Mouse (Mus musculus) skeletal muscle tissue, adult 2 months (tissue): ENCODE data around the gene Padi3.

Source experiments
- DNase-seq: peaks from one replicate; pipeline ENCODE4 v3.0.0-alpha.2; 2012; ENCODE audit warnings: low read depth, low spot score

The Padi3 gene

GRCm38 (mm10) chr4:140810458-140811260, at the start of gene Padi3:
Padi3 (minus strand) TSS chr4:140810648.
- no peak for DNase-seq

DNA sequence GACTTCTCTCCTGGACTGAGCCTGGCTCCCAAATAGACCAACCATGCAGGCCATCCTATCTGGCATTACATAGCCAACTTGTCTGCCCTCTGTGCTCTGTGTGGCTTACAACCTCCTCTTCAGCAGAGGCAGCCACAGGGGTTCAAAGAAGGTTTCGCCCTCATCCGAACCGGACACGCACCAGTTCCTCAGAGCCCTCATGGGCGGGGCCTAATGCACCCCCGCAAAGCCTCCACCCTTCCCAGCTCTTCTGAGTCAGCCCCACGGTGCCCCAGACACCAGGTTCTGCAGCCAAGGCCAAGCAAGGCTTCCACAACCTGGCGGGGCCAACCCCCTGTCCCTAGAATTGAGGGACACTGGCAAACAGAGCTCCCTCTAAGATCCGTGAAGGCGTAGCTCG, 48.8 kb upstream of the Padi3 start:
- no peak for DNase-seq

DNA sequence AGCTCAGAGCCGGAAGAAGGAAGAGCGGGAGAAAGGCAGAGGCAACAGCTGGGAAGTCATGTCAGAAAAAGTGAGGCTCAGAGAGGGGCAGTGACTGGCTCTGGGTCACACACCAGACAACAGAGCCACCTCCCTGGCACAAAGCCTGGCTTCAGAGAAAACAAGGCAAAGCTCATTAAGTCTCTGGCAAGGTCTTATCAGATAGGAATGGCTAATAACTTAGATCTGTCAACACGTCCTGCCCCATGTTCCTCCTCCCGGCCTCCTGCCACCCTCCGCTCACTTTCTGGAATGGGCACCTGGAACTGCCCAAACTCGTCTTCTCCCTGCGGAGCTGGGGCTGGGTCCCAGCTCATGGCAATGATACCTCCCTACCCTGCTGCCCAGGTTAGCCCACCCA, 47.4 kb upstream of the Padi3 start:
- no peak for DNase-seq

- DNase-seq: no peak
Measured at GRCm38 (mm10) chr4:140857041-140857440, 46.6 kb upstream of the Padi3 start.

GRCm38 (mm10) chr4:140855151-140855550, 44.7 kb upstream of the Padi3 start:
- DNase-seq: no peak

DNA sequence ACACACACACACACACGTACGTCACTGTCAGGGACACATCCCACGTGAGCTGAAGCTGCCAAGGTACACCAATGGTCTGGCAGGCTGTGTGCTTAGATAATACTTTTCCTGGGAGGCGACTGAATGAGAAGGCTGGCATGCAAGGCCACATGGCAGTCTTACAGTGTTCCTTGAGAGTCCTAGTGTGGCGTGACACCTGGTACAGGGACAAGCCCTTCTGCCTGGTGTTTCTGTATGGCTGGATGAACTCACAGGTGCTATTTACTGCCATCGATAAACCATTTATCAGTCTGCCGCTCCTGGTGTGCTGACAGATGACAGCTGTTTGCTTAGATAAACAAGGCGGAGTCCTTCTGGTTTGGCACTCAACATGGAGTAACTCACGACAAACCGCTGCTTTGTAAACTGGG, 44.0 kb upstream of the Padi3 start:
- DNase-seq: peak; percentile 26

DNA sequence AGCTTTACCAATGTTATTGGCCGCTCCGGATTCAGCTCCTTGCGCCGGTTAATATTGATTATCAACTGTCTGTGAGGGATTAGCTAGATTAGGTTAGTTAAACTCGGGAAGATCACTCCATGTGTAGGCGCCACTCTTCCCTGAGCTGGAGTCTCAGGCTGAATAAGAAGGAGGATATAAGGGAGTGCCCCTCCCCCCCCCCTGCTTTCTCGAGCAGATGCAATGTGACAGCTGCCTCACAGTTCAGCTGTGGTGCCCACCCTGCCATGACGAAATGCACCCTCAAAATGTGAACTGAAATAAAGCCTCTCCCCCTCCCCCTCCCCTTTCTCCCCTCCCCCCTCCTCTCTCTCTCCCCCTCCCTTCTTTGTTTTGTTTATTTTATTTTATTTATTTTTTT, 43.2 kb upstream of the Padi3 start:
- no peak for DNase-seq

DNA sequence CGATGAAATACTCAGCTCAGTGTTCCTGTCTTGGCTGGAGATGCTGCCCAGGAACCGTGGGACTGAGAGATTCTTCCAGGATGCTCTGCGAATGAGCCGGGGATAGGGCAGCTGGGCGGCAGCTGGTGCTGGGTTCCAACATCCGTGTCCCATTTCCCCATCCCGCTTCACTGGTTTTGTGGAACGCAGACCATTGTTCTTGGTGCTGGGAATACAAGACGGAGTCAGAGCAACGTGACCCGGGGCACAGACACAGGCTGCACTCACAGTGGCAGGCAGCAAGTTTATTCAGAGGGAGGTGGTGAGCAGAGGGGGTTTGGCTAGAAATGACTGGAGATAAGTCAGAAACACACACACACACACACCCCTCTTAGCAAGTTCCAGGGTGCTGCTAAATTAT, 38.9 kb upstream of the Padi3 start:
- no peak for DNase-seq

- DNase-seq: no peak
Measured at GRCm38 (mm10) chr4:140845666-140846065, 35.2 kb upstream of the Padi3 start, which contains the start of gene Padi1. Padi1 (minus strand) TSS chr4:140845778.

DNA sequence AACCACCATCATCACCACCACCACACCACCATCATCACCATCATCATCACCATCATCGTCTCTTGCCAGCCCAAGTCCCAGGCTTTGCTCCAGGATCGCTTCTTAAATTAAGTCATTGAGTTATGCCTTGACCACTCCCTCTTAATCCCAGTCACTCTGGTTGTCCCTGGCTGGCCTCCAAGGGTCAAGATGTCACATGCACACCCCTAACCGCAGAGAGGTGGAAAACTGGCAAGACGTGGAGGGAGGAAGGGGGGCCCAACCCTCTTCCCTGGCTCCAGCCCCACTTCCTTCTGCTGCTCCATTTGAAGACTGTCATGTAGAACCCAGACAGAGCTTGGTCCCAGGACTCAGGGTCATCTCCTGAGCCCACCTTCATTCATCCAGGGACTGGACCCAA, 34.5 kb upstream of the Padi3 start:
- DNase-seq: no peak

DNA sequence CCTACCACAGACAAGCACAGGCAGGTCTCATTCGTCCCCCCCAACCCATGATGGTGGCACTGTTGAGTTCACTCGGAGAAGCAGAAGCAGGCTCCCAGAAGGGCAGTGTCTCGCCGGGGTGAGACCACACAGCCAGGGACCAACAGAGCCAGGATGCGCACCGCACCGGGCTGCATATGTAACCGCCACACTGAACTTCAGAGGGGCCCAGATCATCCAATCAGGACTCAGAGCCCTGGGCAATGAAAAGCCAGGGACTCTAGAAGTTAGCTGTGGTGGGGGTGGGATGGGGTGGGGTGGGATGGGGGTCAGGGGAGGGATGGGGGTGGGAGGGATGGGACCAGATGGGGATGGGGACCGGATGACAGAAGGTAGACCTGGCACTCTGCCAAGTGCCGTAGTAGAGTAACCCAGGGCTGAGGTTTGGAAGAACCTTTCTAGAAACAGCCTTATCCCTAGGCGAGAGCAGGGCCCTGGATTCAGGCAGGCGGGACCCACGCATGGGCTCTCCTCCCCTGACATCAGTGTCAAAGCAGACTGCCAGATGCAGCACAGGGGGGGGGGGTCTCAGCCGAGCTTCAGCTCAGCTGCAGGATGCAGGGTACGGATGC, 33.3 kb upstream of the Padi3 start:
- no peak for DNase-seq

GRCm38 (mm10) chr4:140842909-140843308, 32.5 kb upstream of the Padi3 start:
- no peak for DNase-seq

DNA sequence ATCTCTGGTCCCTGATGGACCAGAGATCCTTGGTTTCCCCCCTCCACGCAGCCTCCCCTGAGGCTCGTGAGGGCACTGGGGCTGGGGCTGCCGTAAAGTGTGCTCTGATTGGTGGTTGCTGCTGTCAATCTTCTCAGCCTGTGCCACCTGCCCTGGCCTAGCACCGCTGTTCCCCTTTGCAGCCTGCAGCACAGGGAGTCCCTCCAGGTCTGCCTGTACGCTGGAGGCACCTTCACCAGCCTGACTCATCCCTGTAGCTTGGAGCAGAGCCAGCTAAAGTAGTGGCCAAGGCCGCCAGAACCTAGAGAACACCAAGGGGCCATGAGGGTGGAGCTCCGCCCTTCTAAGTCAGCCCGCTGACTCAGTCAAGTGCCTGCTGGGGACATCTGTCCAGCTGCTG, 27.4 kb upstream of the Padi3 start:
- peak; percentile 12 for DNase-seq

- no peak for DNase-seq
Measured at GRCm38 (mm10) chr4:140836208-140836866, 25.9 kb upstream of the Padi3 start.

- DNase-seq: no peak
Measured at GRCm38 (mm10) chr4:140835682-140836081, 25.2 kb upstream of the Padi3 start.

GRCm38 (mm10) chr4:140834327-140834934, 24.0 kb upstream of the Padi3 start:
- no peak for DNase-seq

DNA sequence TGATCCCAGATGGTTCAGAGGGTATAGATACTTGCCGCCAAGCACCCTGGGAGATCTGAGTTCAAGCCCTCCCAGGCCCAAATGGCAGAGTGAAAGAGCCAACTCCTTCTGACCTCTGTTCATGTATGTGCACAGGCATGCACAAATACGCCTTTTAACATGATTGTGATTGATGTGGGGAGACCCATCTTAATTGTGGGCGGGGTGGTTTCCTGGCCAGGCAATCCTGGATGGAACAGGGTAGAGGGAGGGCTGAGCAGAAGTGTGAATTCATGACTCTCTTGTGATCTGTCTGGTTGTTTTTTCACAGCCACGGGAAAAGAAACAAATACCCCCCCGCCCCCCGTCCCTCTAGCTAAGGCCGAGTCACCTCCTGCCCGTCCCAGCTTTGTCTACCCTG, 22.4 kb upstream of the Padi3 start:
- no peak for DNase-seq

- no peak for DNase-seq
Measured at GRCm38 (mm10) chr4:140831808-140832207, 21.4 kb upstream of the Padi3 start.

- no peak for DNase-seq
Measured at GRCm38 (mm10) chr4:140827237-140827636, 16.8 kb upstream of the Padi3 start.

DNA sequence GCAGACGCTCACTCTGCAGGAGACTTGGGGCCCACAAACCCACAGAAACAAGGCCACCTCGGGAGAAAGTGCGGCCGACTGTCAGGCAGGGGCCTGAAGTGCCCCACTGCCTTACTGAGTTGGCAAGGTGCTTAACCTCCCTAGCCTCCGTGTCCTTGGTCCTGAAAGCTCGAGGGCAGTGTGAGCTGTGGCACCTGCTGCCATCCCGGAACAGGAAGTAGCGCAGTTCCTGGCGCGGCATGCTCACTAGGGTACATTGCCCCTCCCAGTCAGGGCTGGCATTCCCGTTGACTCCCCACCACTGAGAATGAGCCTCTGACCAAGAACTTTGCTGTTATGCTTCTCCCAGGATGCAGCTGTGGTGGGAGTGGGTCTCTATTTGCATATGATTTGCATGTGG, 15.5 kb upstream of the Padi3 start:
- no peak for DNase-seq

GRCm38 (mm10) chr4:140821988-140822387, 11.5 kb upstream of the Padi3 start:
- DNase-seq: peak; percentile 40

- DNase-seq: no peak
Measured at GRCm38 (mm10) chr4:140817413-140817812, 7.0 kb upstream of the Padi3 start.
